Mouse (Mus musculus): ENCODE results near the gene Ucn2. TPM values are rescaled to one million over a fixed set of nuclear protein-coding genes. Genes with fewer than 3 reads are reported as not detected.

Gene Ucn2
- polyA plus RNA-seq, 1 experiment from 2014 or later = not detected

DNA sequence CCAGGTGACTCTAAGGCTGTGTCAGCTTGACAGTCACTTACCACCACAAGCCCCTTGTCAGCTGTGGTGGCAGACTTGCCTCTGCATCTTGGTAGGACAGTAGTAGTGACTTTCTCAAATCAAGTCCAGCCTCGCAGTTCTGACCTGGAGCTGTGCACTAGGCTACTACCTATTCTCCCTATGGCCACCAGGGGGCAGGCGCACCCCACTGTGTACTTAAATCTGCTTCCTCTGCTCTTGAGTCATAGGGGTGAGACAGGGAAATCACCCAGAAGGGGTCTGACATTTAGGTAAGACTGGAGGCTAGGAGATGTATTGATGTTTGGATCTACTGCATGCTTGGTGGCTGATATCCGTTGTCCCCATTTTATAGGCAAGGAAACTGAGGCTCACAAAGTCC lies 14.9 kb downstream of the Ucn2 start:
- 0 out of 2 replicates have a peak, but pooled peaks have one; percentile 17 for ATAC-seq
- H3K4me1 ChIP-seq (ENCODE audit: control insufficient read depth, insufficient read depth, low read length) = peaks cover 13% of the 10 kb centered on the region

GRCm38 (mm10) chr9:109003201-109003600 lies 17.4 kb downstream of the Ucn2 start:
- H3K27me3 ChIP-seq (replicated peaks; ENCODE audit: control insufficient read depth, insufficient read depth, low read length) = no peaks in the 10 kb centered on the region
- ATAC-seq = no peak
- 57% methylated on average over 2 of the region's 2 CpGs for WGBS

More for the DNA sequence above, 14.9 kb downstream of the Ucn2 start:
- H3K4me2 ChIP-seq (ENCODE audit: low read depth, low read length) = no peak overlapping the region
- 7% methylated on average over 3 of the region's 3 CpGs for WGBS
- no peaks in the 10 kb centered on the region for H3K27me3 ChIP-seq (replicated peaks; ENCODE audit: control insufficient read depth, insufficient read depth, low read length)
- no peak overlapping the region for H3K4me3 ChIP-seq (ENCODE audit: low read length)
- H3K36me3 ChIP-seq (ENCODE audit: control insufficient read depth, insufficient read depth, low read length) = no peaks in the 10 kb centered on the region
- H3K27ac ChIP-seq (ENCODE audit: low read length) = no peak overlapping the region
- H3K9ac ChIP-seq (ENCODE audit: low read depth, low read length) = no peak overlapping the region
- no peaks in the 10 kb centered on the region for H3K9me3 ChIP-seq (ENCODE audit: control insufficient read depth, low read length)

DNA sequence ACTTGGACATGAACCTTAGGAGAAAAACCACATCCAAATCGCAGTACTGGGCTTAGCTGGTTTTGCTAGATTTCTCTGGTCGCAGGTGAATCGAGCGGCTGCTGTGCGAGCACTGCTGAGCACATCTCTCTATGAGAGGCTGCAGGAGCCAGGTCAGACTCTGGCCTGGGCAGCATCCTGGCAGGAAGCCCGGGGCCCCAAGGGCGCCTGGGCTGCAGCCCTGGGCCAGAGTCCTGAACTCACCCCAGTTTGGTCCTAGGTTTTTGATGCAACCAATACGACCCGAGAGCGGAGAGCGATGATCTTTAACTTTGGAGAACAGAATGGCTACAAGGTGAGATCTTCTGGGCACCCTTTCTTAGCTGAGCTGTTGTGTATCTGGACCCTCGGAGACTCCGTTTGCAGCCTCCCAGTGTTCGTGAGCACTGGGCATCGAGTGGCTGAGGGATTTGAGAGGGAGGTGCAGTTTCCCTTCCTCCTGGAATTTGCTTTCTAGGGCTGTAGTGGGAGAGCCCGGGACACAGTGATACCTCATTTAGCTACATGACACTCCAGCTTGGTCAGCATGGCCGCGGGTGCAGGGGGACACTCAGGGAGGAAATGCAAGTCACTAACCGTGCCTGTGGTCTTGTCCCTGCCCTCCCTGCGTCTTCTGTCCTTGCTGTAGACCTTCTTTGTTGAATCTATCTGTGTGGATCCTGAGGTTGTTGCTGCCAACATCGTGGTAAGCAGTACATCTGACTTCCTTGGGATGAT lies 21.4 kb downstream of the Ucn2 start:
- Histone ChIP-seq H3K4me3 (ENCODE audit: low read length) (no peak overlapping the region), H3K9me3 (ENCODE audit: control insufficient read depth, low read length) (no peaks in the 10 kb centered on the region), H3K4me1 (ENCODE audit: control insufficient read depth, insufficient read depth, low read length) (no peaks in the 10 kb centered on the region), H3K36me3 (ENCODE audit: control insufficient read depth, insufficient read depth, low read length) (no peaks in the 10 kb centered on the region), H3K4me2 (ENCODE audit: low read depth, low read length) (no peak overlapping the region), H3K9ac (ENCODE audit: low read depth, low read length) (no peak overlapping the region), H3K27ac (ENCODE audit: low read length) (no peak overlapping the region), H3K27me3 (replicated peaks; ENCODE audit: control insufficient read depth, insufficient read depth, low read length) (no peaks in the 10 kb centered on the region)
- WGBS = 84% methylated on average over 21 of the region's 21 CpGs
- no peak for ATAC-seq

More at GRCm38 (mm10) chr9:109003201-109003600, 17.4 kb downstream of the Ucn2 start:
- Histone ChIP-seq H3K4me3 (ENCODE audit: low read length) (no peak overlapping the region), H3K4me2 (ENCODE audit: low read depth, low read length) (no peak overlapping the region), H3K9ac (ENCODE audit: low read depth, low read length) (no peak overlapping the region), H3K9me3 (ENCODE audit: control insufficient read depth, low read length) (no peaks in the 10 kb centered on the region), H3K36me3 (ENCODE audit: control insufficient read depth, insufficient read depth, low read length) (no peaks in the 10 kb centered on the region), H3K4me1 (ENCODE audit: control insufficient read depth, insufficient read depth, low read length) (0 out of 2 replicates have a peak, but pooled peaks cover 4% of the 10 kb centered on the region), H3K27ac (ENCODE audit: low read length) (no peak overlapping the region)

- Histone ChIP-seq H3K4me3 (ENCODE audit: low read length) (no peak overlapping the region), H3K4me2 (ENCODE audit: low read depth, low read length) (no peak overlapping the region), H3K9me3 (ENCODE audit: control insufficient read depth, low read length) (no peaks in the 10 kb centered on the region), H3K9ac (ENCODE audit: low read depth, low read length) (no peak overlapping the region), H3K27ac (ENCODE audit: low read length) (no peak overlapping the region), H3K4me1 (ENCODE audit: control insufficient read depth, insufficient read depth, low read length) (no peaks in the 10 kb centered on the region), H3K36me3 (ENCODE audit: control insufficient read depth, insufficient read depth, low read length) (no peaks in the 10 kb centered on the region), H3K27me3 (replicated peaks; ENCODE audit: control insufficient read depth, insufficient read depth, low read length) (no peaks in the 10 kb centered on the region)
- no peak for ATAC-seq
- 84% methylated on average over 9 of the region's 9 CpGs for WGBS
Measured at GRCm38 (mm10) chr9:109008081-109008480, 22.3 kb downstream of the Ucn2 start.

DNA sequence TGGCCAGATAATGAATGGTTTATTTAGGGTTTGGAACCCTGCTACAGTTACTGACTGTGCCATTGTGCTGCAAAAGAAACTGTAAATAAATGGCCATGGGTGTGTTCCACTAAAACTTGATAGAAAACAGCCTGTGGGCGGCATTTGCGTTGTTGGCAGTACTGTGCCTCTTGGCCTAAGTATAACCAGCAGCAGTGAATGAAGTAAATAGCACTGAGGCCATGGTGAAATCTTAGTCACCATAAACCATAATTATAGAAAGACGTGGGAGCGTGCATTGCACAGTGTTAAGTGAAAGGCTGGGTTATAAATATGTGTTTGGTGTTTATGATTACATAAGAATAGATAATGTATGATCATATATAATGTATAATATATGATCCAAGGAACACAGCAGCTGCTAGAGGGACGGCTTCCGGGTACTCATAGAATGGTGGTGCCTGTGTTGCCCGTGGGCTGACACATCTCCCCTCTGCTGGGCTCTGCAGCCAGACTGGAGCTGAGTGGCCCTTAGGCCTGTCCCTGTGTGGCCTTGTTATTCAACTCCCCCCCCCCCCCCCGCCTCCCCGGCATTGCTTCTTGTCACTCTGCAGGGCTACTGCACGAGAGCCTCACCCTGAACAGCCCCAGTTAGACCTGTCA lies 23.3 kb downstream of the Ucn2 start:
- no peak; the same call in 1 of the 2 replicates for ATAC-seq
- WGBS = 59% methylated on average over 10 of the region's 10 CpGs
- H3K9ac ChIP-seq (ENCODE audit: low read depth, low read length) = peak overlapping the region; percentile 13; the same call in 1 of the 2 replicates

GRCm38 (mm10) chr9:109009636-109010315 lies 24.0 kb downstream of the Ucn2 start:
- H3K9ac ChIP-seq (ENCODE audit: low read depth, low read length) = peak overlapping the region; percentile 13; the same call in 1 of the 2 replicates
- H3K27me3 ChIP-seq (replicated peaks; ENCODE audit: control insufficient read depth, insufficient read depth, low read length) = no peaks in the 10 kb centered on the region
- no peak overlapping the region for H3K27ac ChIP-seq (ENCODE audit: low read length)
- 45% methylated on average over 17 of the region's 17 CpGs for WGBS
- H3K4me3 ChIP-seq (ENCODE audit: low read length) = no peak overlapping the region
- H3K4me1 ChIP-seq (ENCODE audit: control insufficient read depth, insufficient read depth, low read length) = no peaks in the 10 kb centered on the region
- H3K4me2 ChIP-seq (ENCODE audit: low read depth, low read length) = no peak overlapping the region
- H3K9me3 ChIP-seq (ENCODE audit: control insufficient read depth, low read length) = no peaks in the 10 kb centered on the region
- no peak; the same call in 1 of the 2 replicates for ATAC-seq
- no peaks in the 10 kb centered on the region for H3K36me3 ChIP-seq (ENCODE audit: control insufficient read depth, insufficient read depth, low read length)

More for the DNA sequence above, 23.3 kb downstream of the Ucn2 start:
- no peaks in the 10 kb centered on the region for H3K27me3 ChIP-seq (replicated peaks; ENCODE audit: control insufficient read depth, insufficient read depth, low read length)
- H3K9me3 ChIP-seq (ENCODE audit: control insufficient read depth, low read length) = no peaks in the 10 kb centered on the region
- H3K36me3 ChIP-seq (ENCODE audit: control insufficient read depth, insufficient read depth, low read length) = no peaks in the 10 kb centered on the region
- no peak overlapping the region for H3K27ac ChIP-seq (ENCODE audit: low read length)
- H3K4me1 ChIP-seq (ENCODE audit: control insufficient read depth, insufficient read depth, low read length) = no peaks in the 10 kb centered on the region
- H3K4me3 ChIP-seq (ENCODE audit: low read length) = no peak overlapping the region
- H3K4me2 ChIP-seq (ENCODE audit: low read depth, low read length) = no peak overlapping the region

GRCm38 (mm10) chr9:109010316-109010690 lies 24.5 kb downstream of the Ucn2 start:
- H3K4me2 ChIP-seq (ENCODE audit: low read depth, low read length) = no peak overlapping the region
- no peaks in the 10 kb centered on the region for H3K36me3 ChIP-seq (ENCODE audit: control insufficient read depth, insufficient read depth, low read length)
- H3K9me3 ChIP-seq (ENCODE audit: control insufficient read depth, low read length) = no peaks in the 10 kb centered on the region
- no peak for ATAC-seq
- no peak overlapping the region for H3K27ac ChIP-seq (ENCODE audit: low read length)
- no peak overlapping the region for H3K4me3 ChIP-seq (ENCODE audit: low read length)
- no peaks in the 10 kb centered on the region for H3K27me3 ChIP-seq (replicated peaks; ENCODE audit: control insufficient read depth, insufficient read depth, low read length)
- WGBS = 78% methylated on average over 14 of the region's 14 CpGs
- H3K4me1 ChIP-seq (ENCODE audit: control insufficient read depth, insufficient read depth, low read length) = peaks cover 4% of the 10 kb centered on the region; the same call in 1 of the 2 replicates
- H3K9ac ChIP-seq (ENCODE audit: low read depth, low read length) = 0 out of 2 replicates have a peak overlapping the region, but pooled peaks have one; percentile 13

DNA sequence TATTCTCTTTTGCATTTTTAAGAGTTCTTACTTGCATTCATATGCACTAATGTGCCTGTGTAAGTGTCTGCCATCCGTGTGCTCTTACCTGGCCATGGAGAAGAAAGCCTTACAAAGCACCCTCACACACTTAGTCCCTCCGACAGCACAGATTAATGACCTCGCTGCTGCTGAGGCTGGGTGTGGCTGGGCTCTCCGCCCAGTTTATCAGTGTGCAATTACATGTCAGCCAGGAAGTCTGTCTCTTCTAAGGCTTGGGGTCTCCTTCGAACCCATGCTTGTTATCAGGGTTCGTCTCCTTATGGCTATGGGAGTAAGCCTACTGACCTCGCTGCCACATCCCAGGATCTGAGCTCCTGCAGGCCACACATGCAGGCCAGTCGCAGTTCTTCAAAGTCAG lies 29.6 kb downstream of the Ucn2 start:
- H3K27me3 ChIP-seq (replicated peaks; ENCODE audit: control insufficient read depth, insufficient read depth, low read length) = no peaks in the 10 kb centered on the region
- peak; percentile 89 for ATAC-seq
- no peak overlapping the region for H3K4me3 ChIP-seq (ENCODE audit: low read length)
- H3K27ac ChIP-seq (ENCODE audit: low read length) = 0 out of 2 replicates have a peak overlapping the region, but pooled peaks have one; percentile 23
- WGBS = 41% methylated on average over 8 of the region's 8 CpGs
- H3K9me3 ChIP-seq (ENCODE audit: control insufficient read depth, low read length) = no peaks in the 10 kb centered on the region
- H3K4me2 ChIP-seq (ENCODE audit: low read depth, low read length) = no peak overlapping the region
- no peaks in the 10 kb centered on the region for H3K36me3 ChIP-seq (ENCODE audit: control insufficient read depth, insufficient read depth, low read length)
- H3K4me1 ChIP-seq (ENCODE audit: control insufficient read depth, insufficient read depth, low read length) = peaks cover 9% of the 10 kb centered on the region; the same call in 1 of the 2 replicates
- no peak overlapping the region for H3K9ac ChIP-seq (ENCODE audit: low read depth, low read length)

GRCm38 (mm10) chr9:109016973-109017604 lies 31.3 kb downstream of the Ucn2 start:
- H3K4me1 ChIP-seq (ENCODE audit: control insufficient read depth, insufficient read depth, low read length) = peaks cover 9% of the 10 kb centered on the region; the same call in 1 of the 2 replicates
- H3K27me3 ChIP-seq (replicated peaks; ENCODE audit: control insufficient read depth, insufficient read depth, low read length) = no peaks in the 10 kb centered on the region
- H3K36me3 ChIP-seq (ENCODE audit: control insufficient read depth, insufficient read depth, low read length) = no peaks in the 10 kb centered on the region
- no peak overlapping the region for H3K27ac ChIP-seq (ENCODE audit: low read length)
- no peak for ATAC-seq
- H3K9me3 ChIP-seq (ENCODE audit: control insufficient read depth, low read length) = no peaks in the 10 kb centered on the region
- WGBS = 52% methylated on average over 11 of the region's 11 CpGs
- no peak overlapping the region for H3K4me3 ChIP-seq (ENCODE audit: low read length)
- no peak overlapping the region for H3K9ac ChIP-seq (ENCODE audit: low read depth, low read length)
- no peak overlapping the region for H3K4me2 ChIP-seq (ENCODE audit: low read depth, low read length)
